Mouse (Mus musculus) R1 (cell line): ENCODE results near the gene Radil.
A peak's percentile ranks its signal among the peaks of the same experiment; 100 is the strongest.

Experiments
- DNase-seq: peaks from one replicate; pipeline ENCODE4 v3.0.0-alpha.2; 2018; ENCODE audit warnings: low read depth, low spot score

The Radil gene

DNA sequence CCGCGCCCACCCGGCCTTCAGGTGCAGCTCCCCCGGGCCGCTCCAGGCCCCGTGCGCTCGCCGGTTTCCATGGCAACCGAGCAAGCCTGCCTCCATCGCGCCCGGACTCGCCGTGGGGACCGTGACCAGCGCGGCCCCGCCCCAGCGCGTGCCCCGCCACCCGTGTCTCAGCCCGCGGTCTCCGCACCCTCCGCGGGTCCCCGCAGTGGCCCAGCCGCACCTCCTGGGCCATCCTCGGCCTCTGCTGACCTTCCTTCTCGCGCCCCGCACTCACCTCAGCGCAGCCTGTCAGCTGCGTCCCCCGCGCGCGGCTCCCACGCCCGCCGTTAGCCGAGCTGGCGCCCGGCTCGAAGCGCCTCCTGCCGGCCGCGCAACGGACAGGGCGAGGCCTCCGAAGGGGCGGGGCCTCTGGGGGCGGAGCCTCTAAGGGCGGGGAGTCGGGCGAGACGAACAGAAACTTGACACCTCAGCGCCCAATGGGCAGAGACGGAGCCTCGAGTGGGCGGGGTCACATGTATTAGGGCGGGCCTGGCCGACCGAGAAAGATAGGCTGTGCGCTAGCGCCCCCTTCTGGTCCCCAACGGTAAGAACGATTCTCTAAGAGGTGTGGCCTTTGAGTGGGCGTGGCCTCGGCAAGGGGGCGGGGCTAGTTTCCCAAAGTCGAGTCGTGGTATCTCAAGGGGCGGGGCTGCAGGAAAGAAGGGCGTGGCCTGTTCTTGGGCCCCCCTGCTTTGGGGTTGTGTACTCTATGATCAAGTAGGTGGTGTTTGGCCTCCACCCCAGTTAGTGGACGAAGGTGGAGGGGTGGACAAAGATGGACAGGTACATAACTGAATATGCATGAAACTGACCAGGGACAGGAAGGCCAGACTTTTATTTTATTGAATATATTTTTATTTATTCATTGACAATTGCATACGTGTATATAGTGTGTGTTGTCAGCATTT lies at the start of gene Radil:
Gene Radil (minus strand): TSS at position 393 of the 947 bp plus-strand sequence.
- DNase-seq = peak; percentile 97

DNA sequence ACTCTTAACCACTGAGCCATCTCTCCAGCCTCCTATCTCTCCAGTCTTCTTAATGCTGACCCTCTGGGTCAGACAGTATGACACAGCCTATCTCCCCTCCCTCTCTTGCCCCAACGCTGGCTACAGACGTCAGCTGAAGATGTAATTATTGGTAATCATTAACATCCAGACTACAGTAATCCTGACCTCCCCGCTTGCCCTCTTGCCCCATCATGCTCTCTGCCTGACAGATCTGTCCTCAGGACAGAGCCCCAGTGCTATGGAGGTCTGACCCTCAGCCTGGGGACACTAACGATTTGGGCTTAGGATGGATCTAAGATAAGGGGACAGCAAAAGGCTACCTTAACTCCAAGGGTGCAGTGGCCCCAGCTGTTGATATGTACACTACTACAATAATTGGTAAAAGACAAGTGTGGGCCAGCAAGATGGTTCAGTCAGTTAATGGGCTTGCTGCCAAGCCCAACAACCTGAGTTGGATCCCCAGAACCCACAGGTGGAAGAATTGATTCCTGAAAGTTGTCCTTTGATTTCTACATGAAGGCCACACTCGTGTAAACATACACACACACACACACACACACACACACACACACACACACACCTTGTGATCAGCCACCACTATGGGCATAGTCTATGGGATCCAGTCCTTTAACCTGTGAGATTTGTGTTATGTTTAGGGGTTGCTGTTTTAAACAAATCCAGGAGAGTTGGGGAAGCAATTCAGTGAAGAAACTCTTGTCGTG lies 46.9 kb upstream of the Radil start:
- DNase-seq = no peak

- DNase-seq = no peak
Measured at GRCm38 (mm10) chr5:142596723-142597122, 45.8 kb upstream of the Radil start.

- DNase-seq = no peak
Measured at GRCm38 (mm10) chr5:142595698-142596097, 44.8 kb upstream of the Radil start.

GRCm38 (mm10) chr5:142590953-142591616 lies 40.2 kb upstream of the Radil start:
- no peak for DNase-seq

DNA sequence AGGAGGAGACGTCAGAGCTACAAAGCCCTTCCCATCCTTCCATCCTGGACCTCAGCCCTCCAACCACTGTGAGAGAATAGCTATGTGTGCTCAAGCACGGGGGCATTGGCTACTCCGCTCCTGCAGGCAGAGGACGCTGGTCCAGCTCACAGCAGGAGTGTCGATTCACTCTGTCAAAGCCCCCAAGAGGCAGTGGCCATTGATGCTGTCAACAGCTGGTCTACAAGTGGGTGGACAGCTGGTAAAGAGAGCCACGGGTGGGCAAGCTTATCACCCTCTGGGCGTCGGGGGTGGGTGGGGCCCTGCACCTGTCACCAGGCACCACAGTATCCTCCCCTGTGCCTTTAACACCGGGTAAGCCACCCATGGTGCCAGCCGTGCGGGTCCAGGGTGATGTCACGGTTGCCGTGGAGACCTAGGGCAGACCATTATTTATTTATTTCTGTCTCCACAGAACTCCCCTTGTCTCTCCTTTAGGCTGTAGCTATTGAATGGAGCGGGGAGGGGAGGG lies 32.8 kb upstream of the Radil start:
- no peak for DNase-seq

GRCm38 (mm10) chr5:142581517-142581916 lies 30.6 kb upstream of the Radil start:
- peak; percentile 73 for DNase-seq

DNA sequence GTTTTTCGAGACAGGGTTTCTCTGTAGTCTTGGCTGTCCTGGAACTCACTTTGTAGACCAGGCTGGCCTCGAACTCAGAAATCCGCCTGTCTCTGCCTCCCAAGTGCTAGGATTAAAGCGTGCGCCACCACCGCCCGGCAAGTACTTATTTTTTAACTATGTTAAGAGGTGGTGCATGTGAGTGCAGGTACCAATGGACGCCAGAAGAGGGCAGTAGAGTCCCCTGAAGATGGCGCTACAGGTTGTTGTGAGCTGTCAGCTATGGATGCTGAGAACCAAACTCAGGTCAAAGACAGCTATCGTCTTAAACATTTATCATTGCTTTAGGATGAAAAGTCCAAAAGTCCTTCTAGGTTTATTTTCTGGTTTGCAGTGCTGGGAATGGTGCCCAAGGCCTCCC lies 27.3 kb upstream of the Radil start:
- peak; percentile 62 for DNase-seq

- no peak for DNase-seq
Measured at GRCm38 (mm10) chr5:142576832-142577231, 25.9 kb upstream of the Radil start.

DNA sequence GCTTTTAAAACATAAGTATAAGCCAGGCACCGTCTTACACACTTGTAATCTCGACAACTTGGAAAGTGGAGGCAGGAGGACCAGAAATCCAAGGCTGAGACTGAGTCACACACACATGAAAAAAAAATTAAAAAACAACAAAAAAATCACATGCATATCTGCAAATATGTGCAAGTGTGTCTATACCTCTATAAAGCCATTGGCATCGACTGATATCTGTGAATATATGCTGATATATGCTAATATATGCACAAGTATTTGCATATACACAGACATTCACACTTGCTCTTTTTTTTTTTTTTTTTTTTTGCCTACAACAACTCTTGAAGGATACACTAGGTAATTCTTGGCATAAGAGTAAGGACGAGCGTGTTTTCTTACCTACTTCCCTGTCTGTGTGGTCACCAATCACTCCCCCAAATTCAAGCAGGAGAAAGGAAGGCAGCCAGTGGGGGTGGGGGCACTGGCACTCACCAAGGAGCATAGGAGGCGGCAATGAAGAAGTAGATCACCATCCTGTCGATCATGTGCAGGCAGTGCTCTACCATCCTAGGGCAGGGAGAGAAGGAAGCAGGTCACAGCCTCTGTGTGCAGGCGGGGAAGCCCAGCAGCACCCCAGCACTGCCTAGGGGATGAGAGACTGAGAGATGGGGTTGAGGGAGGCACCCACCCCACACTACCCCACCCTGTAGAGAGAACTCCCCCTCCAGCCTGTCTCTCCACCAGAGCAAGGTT lies 23.6 kb upstream of the Radil start:
- DNase-seq = no peak

DNA sequence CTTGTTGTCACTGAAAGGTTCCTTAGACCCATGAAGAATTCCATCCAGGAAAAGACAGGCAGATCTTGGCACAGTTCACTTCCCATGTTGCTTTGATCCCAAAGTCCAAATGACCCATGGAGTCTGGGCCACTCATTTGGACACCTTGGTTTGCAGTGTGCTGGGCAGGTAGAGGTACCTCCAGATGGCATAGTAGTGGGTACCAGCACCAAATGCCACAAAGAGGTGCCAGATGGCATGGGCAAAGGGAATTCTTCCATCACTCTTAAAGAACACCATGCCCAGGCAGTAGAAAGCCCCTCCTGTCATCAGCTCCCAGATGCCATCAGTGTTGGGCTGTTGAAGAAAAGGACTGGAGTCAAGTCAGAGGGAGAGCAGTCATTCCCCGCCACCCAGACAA lies 13.7 kb upstream of the Radil start:
- no peak for DNase-seq

DNA sequence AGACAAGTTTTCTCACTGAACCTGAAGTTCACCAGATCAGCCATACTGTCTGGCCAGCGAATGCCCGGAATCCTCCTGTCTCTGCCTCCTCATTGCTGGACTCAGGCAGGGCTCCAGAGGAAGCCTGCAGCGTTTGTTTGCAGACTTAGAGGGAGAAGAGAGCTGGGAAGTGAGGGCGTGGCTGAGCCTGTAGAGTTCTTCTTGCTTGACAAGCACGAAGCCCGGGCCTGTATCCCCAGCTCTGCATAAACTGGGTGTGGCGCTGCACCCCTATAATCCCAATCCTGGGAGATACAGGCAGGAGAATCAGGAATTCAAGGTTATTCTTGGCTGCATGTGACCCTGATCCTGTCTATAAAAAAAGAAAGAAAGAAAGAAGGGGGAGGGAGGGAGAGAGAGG lies 9.4 kb upstream of the Radil start:
- peak; percentile 66 for DNase-seq

DNA sequence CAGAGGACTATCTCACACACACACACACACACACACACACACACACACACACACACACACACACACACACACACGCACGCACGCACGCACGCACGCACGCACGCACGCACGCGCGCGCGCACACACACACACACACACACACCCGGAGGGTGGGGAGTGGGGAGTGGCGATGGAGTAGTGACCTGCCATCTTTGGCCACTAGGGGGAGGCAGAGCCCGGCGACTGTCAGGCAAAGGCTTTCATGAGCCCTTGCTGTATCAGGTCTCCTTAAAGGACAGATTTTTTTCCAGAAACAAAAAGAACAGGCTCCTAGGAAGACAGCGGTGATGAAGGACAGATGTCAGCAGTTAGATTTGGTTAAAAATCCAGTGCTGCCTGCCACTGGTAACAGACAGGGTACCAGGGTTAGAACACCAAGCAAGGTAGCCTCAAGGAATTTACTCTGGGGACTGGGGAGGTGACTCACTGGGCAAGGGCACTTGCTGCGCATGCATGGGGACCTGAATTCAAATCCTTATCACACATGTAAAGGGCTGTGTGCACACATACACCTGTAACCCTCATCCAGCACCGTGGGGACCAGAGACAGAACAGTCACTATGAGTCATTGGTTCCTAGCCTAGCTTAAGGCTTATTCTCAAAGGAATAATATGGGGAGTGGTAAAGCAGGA lies 6.6 kb upstream of the Radil start:
- DNase-seq = peak; percentile 66

- no peak for DNase-seq
Measured at GRCm38 (mm10) chr5:142556721-142557120, 5.8 kb upstream of the Radil start.

- no peak for DNase-seq
Measured at GRCm38 (mm10) chr5:142555866-142556265, 5.0 kb upstream of the Radil start.

DNA sequence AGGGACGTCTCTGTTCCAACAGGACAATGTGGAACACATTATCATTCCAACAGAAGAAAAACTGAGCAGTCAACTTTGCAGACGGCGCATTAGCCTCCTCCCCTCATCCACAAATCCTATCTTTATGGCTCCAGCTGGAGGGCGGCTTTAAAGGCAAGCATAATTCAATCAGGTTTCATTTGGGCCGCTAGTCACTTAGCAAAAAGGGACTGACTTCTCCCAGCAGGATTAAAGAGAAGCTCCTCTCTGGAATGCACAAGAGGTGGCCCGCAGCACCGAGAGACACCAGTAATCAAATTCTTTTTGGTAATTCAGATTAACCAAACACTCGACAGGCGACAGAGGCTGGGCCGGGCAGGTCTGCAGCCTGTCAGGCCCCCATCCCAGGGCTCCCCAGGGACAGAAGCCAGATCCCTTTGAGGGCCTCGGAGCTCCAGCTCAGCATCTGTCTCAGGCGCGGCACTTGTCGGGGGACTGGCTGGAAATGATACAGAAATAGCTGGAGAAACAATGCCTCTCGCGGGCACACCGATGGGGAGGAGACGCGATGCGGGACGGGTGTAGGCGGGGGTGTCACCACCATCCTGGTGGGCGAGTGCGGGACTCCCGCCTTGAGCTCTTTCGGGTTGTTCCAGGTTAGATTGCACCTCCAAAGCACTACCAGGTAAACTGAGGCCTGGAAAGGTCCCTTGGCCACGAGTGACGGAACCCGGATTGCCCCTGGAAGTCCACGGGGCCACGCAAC lies 765 bp downstream of the Radil start:
- peak; percentile 59 for DNase-seq

DNA sequence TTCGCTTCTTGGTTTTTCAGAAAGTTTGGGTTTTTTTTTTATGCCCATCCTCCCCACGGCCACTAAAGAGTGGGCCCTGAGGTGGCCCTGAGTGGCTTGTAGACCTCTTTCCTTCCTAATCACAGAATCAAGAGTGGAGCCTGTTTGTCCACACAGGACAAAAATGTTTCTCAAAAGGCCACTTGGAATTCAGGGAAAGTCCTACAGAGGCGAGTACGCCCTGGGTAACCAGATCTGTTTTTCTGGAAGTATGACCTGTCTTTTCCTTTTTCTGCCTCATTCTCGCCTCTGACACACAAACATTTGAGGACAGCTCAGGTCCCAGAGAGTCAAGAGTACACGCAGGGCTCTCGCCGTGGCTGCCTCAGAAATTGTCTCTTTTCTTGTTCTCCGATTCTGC lies 1.5 kb downstream of the Radil start:
- DNase-seq = no peak

- DNase-seq = peak; percentile 69
Measured at GRCm38 (mm10) chr5:142547066-142547465, 3.8 kb downstream of the Radil start.

- peak; percentile 97 for DNase-seq
Measured at GRCm38 (mm10) chr5:142546344-142546743, 4.6 kb downstream of the Radil start.
